Mouse (Mus musculus): ENCODE measurements around the gene Stxbp4.

Stxbp4 gene

GRCm38 (mm10) chr11:90649777-90650176 lies 11.9 kb upstream of the Stxbp4 start:
- peak; percentile 23 to 26 for DNase-seq

- DNase-seq, result peak; percentile 74 to 80
These were observed 487 bp upstream of the Stxbp4 start for GRCm38 (mm10) chr11:90638312-90638830.

GRCm38 (mm10) chr11:90634661-90635060 lies 3.2 kb downstream of the Stxbp4 start:
- DNase-seq, result no peak

GRCm38 (mm10) chr11:90632480-90632879 lies 5.4 kb downstream of the Stxbp4 start:
- no peak for DNase-seq

- no peak for DNase-seq
These were observed 10.1 kb downstream of the Stxbp4 start for GRCm38 (mm10) chr11:90627751-90628150.

- no peak for DNase-seq
These were observed 12.7 kb downstream of the Stxbp4 start for GRCm38 (mm10) chr11:90625174-90625573.

- DNase-seq, result peak; percentile 73 to 85
These were observed 14.4 kb downstream of the Stxbp4 start for GRCm38 (mm10) chr11:90623477-90623876.

GRCm38 (mm10) chr11:90622500-90622899 lies 15.4 kb downstream of the Stxbp4 start:
- no peak for DNase-seq

GRCm38 (mm10) chr11:90622044-90622443 lies 15.8 kb downstream of the Stxbp4 start:
- no peak for DNase-seq

GRCm38 (mm10) chr11:90616431-90616830 lies 21.5 kb downstream of the Stxbp4 start:
- DNase-seq, result peak in 1 of 2 experiments; percentile 61

GRCm38 (mm10) chr11:90614743-90615142 lies 23.1 kb downstream of the Stxbp4 start:
- no peak for DNase-seq

- DNase-seq, result no peak
These were observed 25.8 kb downstream of the Stxbp4 start for GRCm38 (mm10) chr11:90612118-90612517.

GRCm38 (mm10) chr11:90603066-90603465 lies 34.8 kb downstream of the Stxbp4 start:
- DNase-seq, result no peak

GRCm38 (mm10) chr11:90595826-90596225 lies 42.1 kb downstream of the Stxbp4 start:
- DNase-seq, result no peak

- peak; percentile 32 to 57 for DNase-seq
These were observed 46.9 kb downstream of the Stxbp4 start for GRCm38 (mm10) chr11:90590996-90591395.

GRCm38 (mm10) chr11:90586203-90586602 lies 51.7 kb downstream of the Stxbp4 start:
- no peak for DNase-seq

- DNase-seq, result no peak
These were observed 52.1 kb downstream of the Stxbp4 start for GRCm38 (mm10) chr11:90585754-90586153.

GRCm38 (mm10) chr11:90577057-90577780 lies 60.7 kb downstream of the Stxbp4 start:
- peak; percentile 2 to 31 for DNase-seq

- DNase-seq, result no peak
These were observed 61.5 kb downstream of the Stxbp4 start for GRCm38 (mm10) chr11:90576282-90576972.

GRCm38 (mm10) chr11:90575491-90576048 lies 62.3 kb downstream of the Stxbp4 start:
- DNase-seq, result no peak

GRCm38 (mm10) chr11:90570646-90571259 lies 67.1 kb downstream of the Stxbp4 start:
- peak; percentile 22 to 23 for DNase-seq

- no peak for DNase-seq
These were observed 79.4 kb downstream of the Stxbp4 start for GRCm38 (mm10) chr11:90558359-90559047.

GRCm38 (mm10) chr11:90556517-90556916 lies 81.4 kb downstream of the Stxbp4 start:
- DNase-seq, result no peak
